Mouse (Mus musculus) layer of hippocampus, adult 2 months (tissue): ENCODE measurements around the gene Sap30bp. TPM values are rescaled to one million over a fixed set of nuclear protein-coding genes. Genes with fewer than 3 reads are reported as not detected.

Source experiments
- DNase-seq, 2 experiments: peaks; one replicate each; pipeline ENCODE4 v3.0.0; 2022; ENCODE audit warnings: low spot score in 2 of 2
- H3K27ac ChIP-seq: fragments of 200-600 bp; 2 replicates; pipeline ENCODE4 v1.8.1; 2022
- H3K4me3 ChIP-seq: fragments of 200-600 bp; 2 replicates; pipeline ENCODE4 v1.8.1; 2022; ENCODE audit warnings: mild to moderate bottlenecking
- CTCF ChIP-seq: fragments of 200-600 bp; conservative IDR thresholded peaks from 2 replicates; pipeline ENCODE4 v1.8.1; 2022; ENCODE audit warnings: antibody characterized with exemption, mild to moderate bottlenecking, moderate library complexity
- total RNA-seq, 2 experiments: library from RNA; stranded (reverse); gene quantifications; 2 replicates each; pipeline ENCODE4 v1.2.3; 2021

Gene Sap30bp
- total RNA-seq, 2 experiments from 2014 or later, result 40.8 to 47.0 TPM

DNA sequence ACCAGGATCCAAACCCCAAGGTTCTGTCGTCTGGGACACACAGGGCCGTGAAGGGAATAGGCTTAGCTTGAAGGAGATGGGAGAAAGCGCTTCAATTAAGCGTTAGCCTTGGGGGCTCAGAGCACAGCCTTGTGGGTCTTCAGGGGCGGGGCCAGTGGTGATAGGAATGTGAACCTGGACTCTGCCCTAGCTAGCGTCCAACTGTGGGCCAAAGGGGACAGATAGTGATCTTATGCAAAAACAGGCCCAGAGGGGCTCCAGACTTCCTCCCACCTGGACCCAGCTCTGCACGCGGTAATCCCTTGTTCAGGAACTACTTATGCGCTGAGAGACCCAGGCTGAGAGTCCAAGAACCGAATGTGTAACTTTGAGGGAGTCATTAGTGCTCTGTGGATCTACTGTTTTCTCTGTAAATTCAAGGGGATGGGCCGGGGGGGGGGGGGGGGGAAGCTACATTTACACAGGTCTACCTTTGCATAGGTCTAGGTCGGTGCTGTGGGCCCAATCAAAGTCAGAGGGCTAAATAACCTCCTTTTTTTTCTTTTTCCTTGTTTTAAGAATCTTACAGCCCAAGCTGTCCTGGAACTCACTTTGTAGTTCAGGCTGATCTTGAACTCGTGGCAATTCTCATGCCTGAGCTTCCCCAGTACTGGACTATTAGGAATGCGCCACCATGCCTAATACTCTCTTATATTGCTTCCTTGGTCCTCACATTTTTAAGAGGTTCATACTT is 78.6 kb downstream of the Sap30bp start:
- Histone ChIP-seq H3K27ac (peak overlapping the region; percentile 52; the same call in 1 of the 2 replicates), H3K4me3 (peak overlapping the region; percentile 80)
- DNase-seq, result no peak
- no peak for TF ChIP-seq CTCF

DNA sequence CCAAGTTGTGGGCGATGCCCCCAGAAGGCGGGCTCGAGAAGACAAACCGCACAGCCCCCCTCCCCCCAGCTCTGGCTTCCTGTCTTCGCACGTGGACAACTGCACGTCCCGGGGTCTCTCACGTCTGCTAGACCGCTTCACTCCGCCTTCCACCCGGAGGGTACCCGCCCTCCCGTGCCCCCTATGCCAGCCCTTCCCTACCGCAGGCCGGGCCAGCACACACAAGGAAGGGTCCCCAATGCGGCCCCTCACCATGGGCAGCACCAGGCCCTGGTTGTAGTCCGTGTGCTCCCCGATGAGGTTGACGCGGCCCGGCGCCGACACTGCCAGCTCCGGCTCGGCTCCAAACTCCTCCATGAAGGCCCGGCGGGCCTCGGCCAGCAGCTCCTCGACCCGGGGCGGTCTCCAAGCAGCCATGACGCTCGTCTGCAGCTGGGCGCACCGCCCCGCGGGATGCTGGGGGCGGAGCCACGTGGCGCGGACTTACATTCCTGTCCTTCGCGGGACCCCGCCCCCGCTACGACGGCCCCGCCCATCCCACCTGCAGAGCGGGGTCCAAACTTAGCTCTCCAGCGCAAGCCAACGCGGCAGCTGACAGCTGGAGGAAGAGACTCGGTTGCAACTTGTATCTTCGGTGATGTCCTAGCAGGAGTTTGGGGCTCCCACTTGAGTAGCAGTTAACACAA is 79.3 kb downstream of the Sap30bp start, which contains the start of gene Galk1:
Gene Galk1, minus strand, starts transcription at position 458 of the 686 bp plus-strand sequence.
- TF ChIP-seq CTCF, result no peak
- peak; percentile 71 to 79 for DNase-seq
- Histone ChIP-seq H3K27ac (peak within 1 kb of the TSS; percentile 52), H3K4me3 (peak within 1 kb of the TSS; percentile 80)

DNA sequence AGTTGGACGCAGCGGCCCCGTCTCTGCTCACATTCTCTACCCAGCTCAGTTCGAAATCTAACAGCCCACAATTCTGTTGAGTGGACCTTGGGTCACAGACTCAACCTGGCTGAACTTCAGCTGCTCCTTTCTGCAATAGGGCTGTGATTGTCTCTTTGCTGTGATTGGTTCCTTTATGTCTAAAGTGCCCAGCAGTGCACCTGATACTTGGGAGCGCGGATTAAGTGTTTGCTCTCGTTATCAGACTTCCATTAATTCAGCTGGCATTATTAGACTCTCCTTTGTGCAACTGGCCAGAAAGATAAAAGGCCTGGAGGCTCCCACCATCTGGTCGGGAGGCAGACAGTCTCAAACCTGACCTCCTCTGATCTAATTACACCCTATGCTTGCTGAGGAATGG is 81.7 kb downstream of the Sap30bp start:
- DNase-seq, result no peak
- Histone ChIP-seq H3K27ac (no peak overlapping the region), H3K4me3 (no peak overlapping the region)
- TF ChIP-seq CTCF, result no peak

Other genes with a start within 250 kb of the Sap30bp start
- 100 to 1,000 TPM; 182 to 198 TPM for gene Grb2, start 224.7 kb upstream of the Sap30bp start, total RNA-seq
- 10 to 100 TPM; 47.4 to 58.2 TPM for gene Tmem94, start 167.8 kb upstream of the Sap30bp start, total RNA-seq
- gene Caskin2, start 119.6 kb upstream of the Sap30bp start, total RNA-seq, result 10 to 100 TPM; 17.7 to 19.7 TPM
- gene Tsen54, start 118.6 kb upstream of the Sap30bp start, total RNA-seq, result 10 to 100 TPM; 11.8 to 13.0 TPM
- gene Llgl2, start 109.2 kb upstream of the Sap30bp start, total RNA-seq, result 1 to 10 TPM; 1.6 to 2.3 TPM
- gene Myo15b, start 74.9 kb upstream of the Sap30bp start, total RNA-seq, result under 1 TPM; 0.22 to 0.41 TPM
- 1 to 10 TPM in 1 of 2 experiments, under 1 TPM in 1; 0.54 to 1.3 TPM for gene Smim5, start 33.3 kb upstream of the Sap30bp start, total RNA-seq
- not detected for gene Smim6, start 21.3 kb upstream of the Sap30bp start, total RNA-seq
- 10 to 100 TPM; 36.6 to 39.3 TPM for gene Recql5, start 195 bp downstream of the Sap30bp start, total RNA-seq
- gene Itgb4, start 41.4 kb downstream of the Sap30bp start, total RNA-seq, result 1 to 10 TPM; 6.4 to 6.6 TPM
- gene Galk1, start 79.4 kb downstream of the Sap30bp start, total RNA-seq, result 10 to 100 TPM; 13.3 to 13.5 TPM
- 100 to 1,000 TPM; 285 to 322 TPM for gene H3f3b, start 94.7 kb downstream of the Sap30bp start, total RNA-seq
- 10 to 100 TPM; 26.3 to 30.8 TPM for gene Unk, start 97.0 kb downstream of the Sap30bp start, total RNA-seq
- gene Unc13d, start 144.7 kb downstream of the Sap30bp start, total RNA-seq, result 1 to 10 TPM; 1.3 to 2.1 TPM
- gene Wbp2, start 153.7 kb downstream of the Sap30bp start, total RNA-seq, result 100 to 1,000 TPM; 417 to 440 TPM
- 1 to 10 TPM; 4.6 to 7.2 TPM for gene Trim47, start 193.9 kb downstream of the Sap30bp start, total RNA-seq
- gene Trim65, start 197.8 kb downstream of the Sap30bp start, total RNA-seq, result 1 to 10 TPM; 6.9 to 7.7 TPM
- 10 to 100 TPM; 64.6 to 66.8 TPM for gene Mrpl38, start 205.6 kb downstream of the Sap30bp start, total RNA-seq
- 10 to 100 TPM; 91.6 to 96.4 TPM for gene Fbf1, start 234.9 kb downstream of the Sap30bp start, total RNA-seq